Mouse (Mus musculus) liver, adult (tissue): Measurements from ENCODE around the gene Grm1.

Experiments used
- GATA4 ChIP-seq: IDR thresholded peaks from 2 replicates; pipeline ENCODE4 v1.6.1; 2014; ENCODE audit warnings: mild to moderate bottlenecking, low read length; ENCODE audit not compliant: insufficient replicate concordance

Gene Grm1

DNA sequence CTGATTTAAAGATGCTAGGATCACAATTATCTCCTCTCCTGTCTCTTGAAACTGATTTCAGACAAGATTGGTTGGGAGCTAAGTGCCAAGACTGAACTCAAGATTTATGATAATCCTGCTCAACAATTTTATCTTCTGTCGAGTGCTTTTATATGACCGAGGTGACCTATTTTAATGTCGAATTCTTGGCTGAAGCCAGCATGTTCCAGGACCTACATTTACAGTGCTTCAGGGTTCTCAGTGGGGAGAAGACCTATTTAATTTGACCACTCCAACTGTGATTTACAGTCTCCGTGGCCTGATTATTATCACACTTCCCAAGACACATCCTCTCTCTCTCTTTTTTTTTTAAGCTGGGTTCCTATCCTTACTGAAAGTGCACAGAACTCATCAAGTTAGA, 168.5 kb downstream of the Grm1 start:
- no peak for TF ChIP-seq GATA4

DNA sequence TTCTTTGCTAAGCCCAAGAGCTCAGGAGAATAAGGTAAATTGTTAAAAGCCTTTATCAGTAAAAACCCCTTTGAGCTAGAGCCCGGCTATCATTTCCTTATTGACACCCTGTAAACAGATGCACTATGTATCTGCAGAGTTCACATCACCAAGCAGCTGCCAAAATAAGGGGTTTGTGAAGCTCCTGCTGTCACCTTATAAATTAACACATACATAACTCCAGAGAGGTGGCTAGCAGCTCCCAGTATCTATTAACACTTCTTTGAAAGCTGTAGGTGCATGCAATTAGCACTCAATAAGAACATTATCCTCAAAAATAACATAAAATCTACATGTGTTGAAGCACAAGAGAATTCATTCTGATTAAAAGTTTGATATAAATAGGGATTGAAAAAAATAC, 191.9 kb downstream of the Grm1 start:
- no peak for TF ChIP-seq GATA4

DNA sequence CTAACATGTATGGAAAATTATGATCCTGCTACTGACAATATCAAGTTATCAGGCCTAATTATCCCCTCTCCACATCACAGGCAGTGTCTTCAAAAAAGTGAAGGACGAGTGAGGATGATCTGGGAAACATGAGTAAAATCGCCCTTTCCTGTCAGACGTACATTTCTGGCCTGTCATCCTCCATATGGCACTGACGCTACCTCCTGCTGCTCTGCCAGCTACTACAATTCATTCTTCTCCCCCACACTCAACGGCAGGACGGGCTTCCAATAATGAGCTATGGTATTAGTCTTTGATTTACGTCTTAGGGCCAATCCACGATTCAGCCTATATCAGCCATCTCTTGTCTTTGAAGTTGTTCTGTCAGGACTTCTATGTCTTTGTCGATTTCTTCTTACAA, 193.6 kb downstream of the Grm1 start:
- no peak for TF ChIP-seq GATA4

DNA sequence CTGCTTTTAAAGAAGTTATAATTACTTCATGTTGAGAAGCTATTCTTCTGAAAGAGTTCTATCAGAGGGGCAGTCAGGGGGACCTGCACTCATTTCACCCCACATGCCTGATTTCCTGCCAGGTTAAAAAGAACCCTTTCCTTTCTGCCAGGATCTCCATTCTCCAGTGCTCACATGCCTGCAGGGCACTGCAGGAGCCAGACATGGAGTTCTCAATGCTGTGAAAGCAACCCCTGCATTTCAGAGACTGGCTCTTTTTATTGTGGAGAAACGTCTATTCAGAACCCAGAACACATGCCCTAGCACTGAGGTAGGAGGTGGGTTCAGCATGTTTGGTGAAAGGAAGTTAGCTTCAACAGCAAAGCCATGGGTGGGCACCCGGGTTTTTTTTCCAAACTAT, 197.2 kb downstream of the Grm1 start:
- TF ChIP-seq GATA4, result no peak

DNA sequence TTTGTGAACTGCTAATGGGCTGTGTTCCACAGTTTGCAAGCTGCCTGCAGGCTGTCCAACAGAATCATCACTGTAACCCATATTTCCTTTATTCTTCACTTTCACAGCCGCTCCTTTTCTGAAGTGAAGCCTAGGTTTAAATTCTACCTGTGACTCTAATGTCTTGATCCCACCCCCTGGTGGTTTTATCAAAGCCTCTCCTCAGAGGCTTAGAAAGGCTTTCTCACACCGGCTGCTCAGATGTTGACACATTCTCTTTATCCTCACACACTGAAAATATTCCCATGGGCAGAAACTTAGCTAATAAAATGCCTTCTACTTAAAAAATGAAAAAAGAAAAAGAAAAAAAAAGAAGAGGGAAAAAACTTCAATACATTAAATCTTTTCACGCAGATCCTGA, 210.0 kb downstream of the Grm1 start:
- TF ChIP-seq GATA4, result no peak

DNA sequence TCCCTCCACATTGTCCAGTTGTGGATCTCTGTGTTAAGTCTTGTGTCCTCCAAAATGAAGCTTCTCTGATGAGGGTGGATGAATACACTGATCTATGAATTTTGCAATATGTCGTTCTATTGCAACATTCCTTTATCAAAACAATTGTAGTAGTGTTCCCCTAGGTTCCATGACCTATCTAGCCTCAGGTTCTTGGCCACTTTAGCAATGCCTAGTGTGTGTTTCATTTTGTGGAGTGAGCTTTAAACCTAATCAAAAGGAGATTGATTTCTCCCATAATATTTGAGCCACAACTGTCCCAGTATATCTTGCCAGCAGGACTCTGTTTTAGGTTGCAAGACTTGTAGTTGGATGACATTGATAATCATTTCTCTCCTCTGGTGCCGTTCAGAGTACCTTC, 211.9 kb downstream of the Grm1 start:
- no peak; the same call in 1 of the 2 replicates for TF ChIP-seq GATA4

DNA sequence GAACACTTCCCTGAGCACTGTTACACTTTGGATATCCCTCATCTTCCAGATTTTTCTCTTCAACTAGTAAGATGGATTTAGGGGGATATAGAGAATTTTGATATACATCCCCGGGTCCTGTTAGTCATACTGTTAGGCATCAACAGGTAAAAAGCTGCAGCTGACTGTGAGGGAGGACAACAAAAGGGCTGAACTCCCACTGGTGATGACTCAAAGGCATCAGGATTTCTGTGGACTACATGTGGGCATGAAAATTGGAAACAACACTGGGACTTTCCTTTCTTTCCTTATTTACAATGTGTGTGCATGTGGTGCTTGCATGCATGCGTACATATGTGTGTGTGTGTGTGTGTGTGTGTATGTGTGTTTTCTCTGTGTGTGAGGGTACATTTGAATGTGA, 215.9 kb downstream of the Grm1 start:
- TF ChIP-seq GATA4, result no peak

DNA sequence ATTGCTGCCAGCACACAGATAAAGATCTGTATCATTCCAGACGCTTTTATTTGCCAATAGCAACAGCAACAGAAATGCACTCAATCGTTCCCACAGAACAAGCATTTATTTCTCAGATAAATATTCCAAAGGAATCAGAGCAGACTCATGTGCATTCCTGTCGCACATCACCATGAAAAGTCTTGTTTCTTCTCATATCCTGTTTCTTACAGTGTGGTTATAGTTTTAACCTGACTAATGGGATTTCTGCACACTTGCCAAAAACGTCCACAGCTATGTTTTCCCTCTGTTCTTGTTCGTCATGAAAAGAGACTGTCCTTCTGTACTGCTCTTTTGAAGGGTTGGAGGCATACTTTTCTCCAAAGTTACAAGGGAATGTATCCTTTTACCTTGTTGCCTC, 217.4 kb downstream of the Grm1 start:
- no peak for TF ChIP-seq GATA4

DNA sequence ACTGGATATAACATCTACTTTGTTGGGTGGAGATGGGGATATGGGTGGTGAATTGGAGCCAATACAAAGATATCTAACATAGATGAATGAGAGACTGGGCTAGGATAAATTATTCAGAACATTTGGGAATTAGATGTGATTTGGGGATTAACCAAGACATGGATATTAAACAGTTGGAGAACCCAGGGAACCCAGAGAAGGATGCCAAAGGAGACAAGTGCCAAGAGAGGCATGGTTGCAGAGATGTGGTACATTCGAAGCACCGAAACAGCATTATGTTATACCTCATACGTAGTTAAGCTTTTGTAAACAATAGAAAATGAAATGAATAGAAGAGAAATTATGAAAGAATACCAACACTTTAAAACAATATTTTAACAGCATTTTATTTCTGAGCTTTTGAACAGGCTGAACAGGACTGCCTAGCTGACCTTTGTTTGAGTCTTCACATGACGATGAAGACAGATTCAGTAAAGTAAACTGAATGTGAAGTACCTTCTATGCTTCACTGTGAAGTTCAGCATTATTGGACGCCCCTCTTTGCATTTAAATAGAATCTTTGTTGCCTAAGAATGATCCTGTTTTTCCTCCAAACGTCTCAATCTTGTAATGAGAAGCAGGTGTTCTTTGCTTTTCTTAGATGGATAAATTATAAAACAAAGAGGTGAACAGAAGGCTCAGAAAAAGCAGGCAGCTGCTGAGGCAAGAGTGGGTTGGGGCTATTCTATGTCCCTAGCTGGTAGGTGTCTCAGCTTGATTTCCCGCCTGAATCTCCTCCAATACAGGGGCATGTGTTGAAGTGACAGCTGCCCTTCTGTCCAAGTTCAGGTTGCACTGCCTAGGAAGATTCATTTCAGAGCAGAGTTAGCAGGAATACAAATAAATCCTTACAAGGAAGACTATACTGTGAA, 234.5 kb downstream of the Grm1 start:
- TF ChIP-seq GATA4, result no peak

DNA sequence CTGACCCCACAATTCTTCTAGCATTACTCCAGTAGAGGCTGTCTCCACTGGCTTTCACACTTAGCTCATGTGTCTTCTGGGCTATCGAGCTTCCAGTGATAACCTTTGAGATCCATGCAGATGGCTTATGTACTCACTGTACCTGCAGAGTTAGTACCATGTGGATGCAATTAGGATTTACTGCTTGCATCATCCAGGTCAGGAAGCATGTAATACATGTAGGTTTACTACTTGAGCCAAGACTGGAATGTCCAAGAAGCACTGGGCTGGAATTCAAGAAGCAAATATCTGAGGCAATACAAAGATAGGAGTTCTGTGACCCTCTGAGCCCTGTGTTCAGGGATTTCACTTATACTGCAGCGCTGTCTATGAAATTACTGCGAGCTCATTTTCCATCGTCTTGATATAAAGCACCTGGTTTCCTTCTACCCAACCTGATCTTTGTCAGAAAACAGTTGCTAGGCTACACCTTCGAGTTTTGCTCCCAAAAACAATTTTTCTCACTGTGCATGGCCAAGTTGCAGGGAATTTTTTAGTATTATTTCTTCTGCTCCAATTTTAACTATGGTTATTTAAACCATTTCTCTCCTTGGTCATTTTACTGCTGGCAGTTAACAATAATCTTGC, 237.0 kb downstream of the Grm1 start:
- no peak for TF ChIP-seq GATA4

DNA sequence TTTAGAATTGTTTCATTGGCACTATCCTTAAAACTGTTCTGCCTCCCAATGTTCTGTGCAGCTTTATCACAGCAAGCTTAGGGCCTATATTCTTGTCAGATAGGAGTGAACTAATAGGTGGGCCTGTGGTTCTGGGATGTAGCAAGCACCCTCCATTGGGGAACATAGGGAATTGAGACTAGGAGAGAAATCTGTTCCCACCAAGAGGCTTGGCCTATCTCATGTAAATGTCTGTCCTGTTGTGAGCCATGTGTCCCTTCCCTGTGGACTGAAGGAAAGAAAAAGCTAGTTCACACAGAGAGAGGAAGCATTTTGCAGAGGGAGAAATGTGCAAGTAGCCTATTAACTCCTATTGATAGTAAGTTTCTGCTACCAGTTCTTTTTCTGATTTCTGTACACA, 246.8 kb downstream of the Grm1 start:
- TF ChIP-seq GATA4, result no peak

DNA sequence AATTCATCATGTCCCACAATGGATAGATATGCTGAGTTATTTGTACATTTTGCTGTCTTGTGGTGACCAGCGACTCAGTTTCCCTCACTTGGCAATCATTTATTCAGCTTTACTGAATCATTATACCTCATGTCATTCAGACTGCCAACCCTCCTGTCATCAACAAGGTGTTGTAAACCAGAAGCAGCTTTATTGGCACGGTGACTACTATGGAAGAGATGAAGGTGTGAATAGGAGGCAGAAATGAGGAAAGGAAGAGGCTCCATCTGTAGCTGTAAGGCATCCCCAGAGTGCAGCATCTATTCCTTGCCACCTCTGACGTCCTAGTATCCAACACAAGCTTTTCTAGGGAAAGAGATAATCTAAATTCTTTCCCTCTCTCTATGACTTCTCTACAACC, 247.3 kb downstream of the Grm1 start:
- TF ChIP-seq GATA4, result no peak

DNA sequence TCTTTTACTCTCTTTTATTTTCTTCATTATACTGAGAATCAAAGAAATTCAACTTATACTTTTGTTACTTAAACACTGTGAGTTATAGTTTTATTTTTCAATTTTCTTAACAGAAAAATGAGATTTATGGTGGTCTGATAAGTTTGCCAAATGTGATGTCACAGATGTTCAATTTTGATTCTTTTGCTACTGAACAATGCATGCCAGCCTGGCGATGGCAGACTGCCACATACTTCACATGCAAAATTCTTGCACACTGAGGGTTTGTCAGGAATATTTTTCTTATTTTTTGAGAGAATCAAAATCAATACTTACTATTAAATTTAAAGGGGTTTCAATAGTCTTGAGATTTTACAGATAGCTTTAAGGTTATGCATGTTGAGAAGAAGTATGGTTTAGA, 251.0 kb downstream of the Grm1 start:
- TF ChIP-seq GATA4, result no peak

DNA sequence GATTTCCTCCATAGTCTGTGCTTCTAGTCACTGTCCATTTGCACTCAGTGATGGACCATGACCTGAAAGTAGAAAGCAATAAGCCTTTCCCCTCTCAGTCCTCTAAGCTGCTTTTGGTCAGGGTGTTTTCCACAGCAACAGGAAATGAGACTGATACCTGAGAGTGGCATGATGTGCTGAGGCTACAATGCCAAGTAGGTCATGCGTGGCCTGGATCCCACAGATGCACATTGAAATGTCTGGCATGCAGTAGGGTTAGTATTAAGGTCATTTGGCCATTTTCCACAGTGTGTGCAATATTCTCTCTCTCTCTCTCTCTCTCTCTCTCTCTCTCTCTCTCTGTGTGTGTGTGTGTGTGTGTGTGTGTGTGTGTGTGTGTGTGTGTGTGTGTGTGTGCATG, 254.8 kb downstream of the Grm1 start:
- no peak for TF ChIP-seq GATA4

DNA sequence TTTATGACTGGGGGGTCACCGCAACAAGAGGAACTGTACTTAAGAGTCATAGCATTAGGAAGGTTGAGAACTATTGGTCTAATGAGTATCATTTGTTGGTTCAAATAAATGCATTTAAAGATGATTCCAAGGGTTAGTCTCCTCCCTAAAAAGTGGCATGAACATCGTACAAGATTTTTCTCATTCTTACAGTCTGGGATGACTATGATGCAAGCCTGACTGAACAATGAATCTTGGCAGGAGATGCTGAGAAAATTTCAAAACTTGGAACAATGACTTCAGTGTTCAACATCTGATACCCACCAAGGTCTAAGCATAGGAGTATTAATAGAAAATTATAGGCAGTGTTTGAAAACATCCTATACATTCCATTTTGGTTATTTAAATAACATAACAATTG, 264.1 kb downstream of the Grm1 start:
- TF ChIP-seq GATA4, result no peak

DNA sequence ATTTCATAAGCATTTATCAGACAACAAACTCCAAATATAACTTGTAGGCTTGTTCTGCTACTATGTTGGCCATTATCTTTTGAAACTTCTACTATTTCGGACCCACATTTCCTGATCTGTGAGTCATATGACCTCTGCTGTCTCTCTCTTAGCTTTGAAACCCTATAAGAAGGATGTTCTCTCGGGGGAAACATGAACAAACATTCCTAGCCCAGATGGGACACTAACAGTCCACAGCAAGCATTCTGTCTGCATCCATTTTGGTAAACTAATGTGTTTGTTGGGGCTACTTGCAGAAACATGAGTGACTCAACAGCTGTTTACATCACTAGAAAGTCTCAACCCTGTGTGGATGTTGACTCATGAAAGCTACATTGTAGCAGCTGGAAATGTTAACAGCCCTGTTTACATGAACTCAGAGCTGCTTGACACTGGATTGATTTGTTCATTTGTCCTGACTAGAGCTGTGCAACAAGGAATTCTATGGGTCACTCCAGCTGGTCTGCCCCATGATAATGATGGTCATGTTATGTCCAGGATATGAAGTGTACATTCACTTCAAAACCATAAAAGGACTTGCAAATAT, 267.4 kb downstream of the Grm1 start:
- no peak for TF ChIP-seq GATA4
